Mouse (Mus musculus) limb, embryonic 12.5 days (tissue): ENCODE data around the gene Ifit1bl1. TPM values are rescaled to one million over a fixed set of nuclear protein-coding genes. Genes with fewer than 3 reads are reported as not detected.

Experiments used
- polyA plus RNA-seq: library from polyadenylated mRNA; unstranded; fragments of >200 nt; fragmentation: Nextera tagmentation; extraction: Ambion mirVana; gene quantifications from 2 replicates; pipeline ENCODE4 v1.2.1, GENCODE M21; 2016

Gene Ifit1bl1
- polyA plus RNA-seq, 1 experiment from 2014 or later, result 0.21 TPM

Other genes with a start within 250 kb of the Ifit1bl1 start
- 5.4 and 9.6 TPM in 2 replicates for gene Ch25h, start 126.8 kb downstream of the Ifit1bl1 start, polyA plus RNA-seq
- 25.9 and 27.9 TPM in 2 replicates for gene Lipa, start 74.5 kb downstream of the Ifit1bl1 start, polyA plus RNA-seq
- 9.0 and 10.3 TPM in 2 replicates for gene Ifit2, start 51.3 kb downstream of the Ifit1bl1 start, polyA plus RNA-seq
- 2.1 and 3.6 TPM in 2 replicates for gene Ifit3, start 18.4 kb downstream of the Ifit1bl1 start, polyA plus RNA-seq
- 0.67 and 1.1 TPM in 2 replicates for gene Ifit3b, start 6.0 kb upstream of the Ifit1bl1 start, polyA plus RNA-seq
- gene Ifit1bl2, start 38.8 kb upstream of the Ifit1bl1 start, polyA plus RNA-seq, result 0.14 and 0.18 TPM in 2 replicates
- 0.39 and 0.60 TPM in 2 replicates for gene Ifit1, start 38.9 kb upstream of the Ifit1bl1 start, polyA plus RNA-seq
- 0.66 and 0.79 TPM in 2 replicates for gene Slc16a12, start 145.3 kb upstream of the Ifit1bl1 start, polyA plus RNA-seq